Mouse (Mus musculus): ENCODE measurements around the gene Tmem131. TPM values are rescaled to one million over a fixed set of nuclear protein-coding genes. Genes with fewer than 3 reads are reported as not detected.
"Not testable (repeated sequence)": the region's sequence is repeated elsewhere in the genome, so short reads cannot be mapped to it uniquely, and the experiment has no call there.

Gene Tmem131
- total RNA-seq, 2 experiments from 2014 or later = 48.9 to 52.5 TPM

DNA sequence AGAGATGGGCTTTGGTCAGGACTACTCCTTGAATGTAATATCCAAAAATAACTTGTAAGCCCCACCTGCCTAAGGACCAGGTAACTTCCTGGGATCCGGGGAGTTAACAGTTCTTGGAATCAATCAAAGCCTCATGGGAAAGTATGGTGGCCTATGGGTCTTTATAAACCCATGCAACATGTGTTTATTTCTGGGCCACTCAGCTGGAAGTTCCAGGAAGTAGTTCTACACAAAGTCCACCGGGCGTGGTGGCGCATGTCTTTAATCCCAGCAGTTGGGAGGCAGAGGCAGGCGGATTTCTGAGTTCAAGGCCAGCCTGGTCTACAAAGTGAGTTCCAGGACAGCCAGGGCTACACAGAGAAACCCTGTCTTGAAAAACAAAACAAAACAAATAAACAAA is 49.7 kb downstream of the Tmem131 start:
- not testable (repeated sequence) for DNase-seq (ENCODE audit: low spot score in 2 of 2)

DNA sequence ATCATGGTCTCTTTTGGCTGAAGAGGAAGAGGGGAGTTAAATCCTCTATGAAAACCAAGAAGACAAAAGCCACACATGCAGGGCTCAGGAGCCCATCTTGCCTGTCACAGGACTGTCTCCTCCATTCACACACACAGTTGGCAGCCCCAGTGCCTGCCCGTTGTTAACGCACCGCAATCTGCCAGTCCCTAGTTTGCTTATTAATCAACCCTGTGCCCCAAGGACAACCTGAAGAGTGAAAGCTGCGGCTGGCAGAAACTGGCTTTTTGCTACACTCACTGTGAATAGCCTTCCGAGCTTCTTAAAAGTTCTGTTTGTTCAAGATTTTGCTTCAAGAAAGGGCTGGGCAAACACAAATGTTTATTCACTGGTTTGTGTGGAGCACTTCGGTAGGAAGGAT is 50.3 kb downstream of the Tmem131 start:
- no peak for DNase-seq (ENCODE audit: low spot score in 2 of 2)

DNA sequence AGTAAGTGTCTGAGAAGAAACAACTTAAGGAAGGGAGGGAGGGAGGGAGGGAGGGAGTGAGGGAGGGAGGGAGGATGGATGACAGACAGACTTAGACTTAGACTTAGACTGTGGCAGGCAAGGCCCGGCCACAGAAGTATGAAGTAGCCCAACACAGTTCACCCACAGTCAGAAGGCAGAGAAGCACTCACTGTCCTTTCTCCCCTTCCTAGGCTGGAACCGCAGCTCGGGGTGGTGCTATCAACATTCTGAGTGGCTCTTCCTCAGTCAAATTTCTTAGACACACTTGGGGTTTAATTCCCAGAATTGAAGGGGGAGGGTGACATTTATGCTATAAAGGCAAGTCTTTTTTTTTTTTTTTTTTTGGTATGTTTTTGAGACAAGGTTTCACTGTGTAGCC is 51.0 kb downstream of the Tmem131 start:
- no peak for DNase-seq (ENCODE audit: low spot score in 2 of 2)

DNA sequence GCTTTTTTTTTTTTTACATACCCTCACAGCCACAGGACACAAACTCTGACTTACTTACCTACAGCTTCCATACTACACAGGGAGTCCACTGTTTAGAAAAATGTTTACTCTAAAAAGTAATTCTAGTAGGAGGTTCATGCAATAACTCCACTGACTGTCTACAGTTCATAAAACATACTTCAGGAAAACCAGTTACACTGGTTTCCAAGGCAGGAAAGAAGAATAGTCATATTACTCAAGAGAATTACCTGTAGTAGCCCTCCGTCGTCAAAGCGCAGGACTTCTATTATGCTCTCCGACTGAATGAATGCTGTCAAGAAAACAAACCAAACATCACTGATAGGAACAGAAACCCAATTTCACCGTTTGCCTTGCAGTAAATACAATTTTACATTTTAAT is 54.5 kb downstream of the Tmem131 start:
- no peak for DNase-seq (ENCODE audit: low spot score in 2 of 2)

DNA sequence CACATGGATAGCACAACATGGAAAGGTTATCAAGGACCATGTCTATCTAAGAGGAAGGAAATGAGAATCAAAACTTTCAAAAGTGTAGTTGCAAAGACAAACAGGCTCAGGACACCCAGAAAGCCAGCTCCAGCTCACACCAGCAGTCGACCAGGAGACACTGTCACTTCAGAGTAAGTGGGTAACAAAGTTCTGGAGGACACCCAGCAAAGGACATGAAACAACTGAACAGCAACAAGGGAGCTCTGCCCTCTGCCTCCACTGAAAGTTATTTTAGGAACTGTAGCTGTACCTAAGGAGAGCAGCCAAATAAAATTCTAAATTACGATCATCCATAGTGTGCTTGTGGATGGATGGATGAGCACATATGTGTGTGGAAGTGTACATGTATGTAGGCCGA is 56.3 kb downstream of the Tmem131 start:
- no peak for DNase-seq (ENCODE audit: low spot score in 2 of 2)

DNA sequence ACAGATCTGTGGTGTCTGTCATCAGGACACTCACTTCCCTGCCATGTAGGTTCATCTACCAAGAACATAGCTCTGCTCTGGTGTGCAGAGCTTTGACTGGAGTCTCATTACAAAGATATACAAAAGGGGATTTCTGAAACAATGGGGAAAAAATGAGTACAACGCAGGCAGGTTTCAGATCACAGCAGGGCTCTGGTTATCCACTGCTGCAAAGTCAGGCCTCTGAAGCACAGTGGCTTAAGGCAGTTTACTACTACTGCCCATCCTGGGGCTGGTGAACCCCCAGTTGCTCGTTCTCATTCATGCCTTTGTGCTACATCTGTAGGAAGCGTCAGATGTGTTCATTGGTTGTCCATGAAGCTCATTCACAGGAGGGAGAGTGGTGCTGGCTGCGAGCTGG is 57.0 kb downstream of the Tmem131 start:
- DNase-seq (ENCODE audit: low spot score in 2 of 2) = no peak

DNA sequence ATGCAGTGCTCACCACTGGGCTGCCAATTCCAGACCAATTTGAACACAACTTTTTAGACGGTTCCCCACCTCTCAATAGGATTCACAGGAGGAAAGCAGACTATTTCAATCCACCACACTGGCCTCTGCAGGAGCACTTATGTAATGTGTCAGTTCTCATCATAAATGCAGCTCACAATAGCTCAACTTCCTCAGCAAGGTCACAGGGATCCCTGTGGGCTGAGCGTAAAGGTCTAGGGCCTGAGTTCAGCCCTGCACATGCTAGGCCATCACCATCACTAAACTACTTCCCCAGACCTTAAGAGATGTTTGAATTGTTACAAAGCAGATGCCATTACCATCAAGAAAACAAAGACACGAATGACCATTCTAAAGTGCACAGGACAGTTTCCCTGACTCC is 58.9 kb downstream of the Tmem131 start:
- DNase-seq (ENCODE audit: low spot score in 2 of 2) = no peak

DNA sequence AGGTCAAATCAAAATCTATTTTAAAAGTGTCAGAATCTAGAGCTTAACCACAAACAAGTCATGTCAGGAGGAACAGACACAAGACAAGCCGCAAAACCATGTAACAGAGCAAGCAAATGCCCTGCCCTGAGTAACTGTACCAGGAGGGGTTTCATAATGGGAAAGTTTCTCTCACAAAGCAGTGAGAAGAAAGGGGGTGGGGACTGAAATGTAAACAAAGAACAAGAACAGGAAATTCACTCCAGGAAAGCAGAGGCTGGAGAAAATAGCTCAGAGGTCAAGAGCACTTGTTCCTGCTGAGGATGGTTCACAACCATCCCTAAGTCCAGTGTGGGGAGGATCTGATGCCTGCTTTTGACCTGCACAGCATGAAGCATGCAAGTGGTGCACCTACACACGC is 59.7 kb downstream of the Tmem131 start:
- no peak for DNase-seq (ENCODE audit: low spot score in 2 of 2)

DNA sequence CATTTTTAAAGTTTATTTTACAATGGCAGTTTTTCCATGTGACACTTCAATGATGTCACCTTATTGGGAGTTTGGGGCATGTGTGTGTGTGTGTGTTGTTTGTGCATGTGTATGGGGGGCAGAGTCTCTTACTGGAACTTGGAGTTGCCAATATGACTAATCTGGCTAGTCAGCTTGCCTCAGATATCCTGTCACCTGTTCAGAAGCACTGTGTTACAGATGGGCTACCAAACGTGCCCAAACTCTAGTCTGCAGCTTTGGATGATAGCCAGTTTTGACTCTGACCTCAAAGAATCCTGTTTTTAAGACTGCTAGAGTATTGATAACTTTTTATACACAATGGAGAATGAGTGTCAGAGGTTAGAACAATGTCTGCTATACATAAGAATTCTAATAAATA is 64.3 kb downstream of the Tmem131 start:
- DNase-seq (ENCODE audit: low spot score in 2 of 2) = no peak

DNA sequence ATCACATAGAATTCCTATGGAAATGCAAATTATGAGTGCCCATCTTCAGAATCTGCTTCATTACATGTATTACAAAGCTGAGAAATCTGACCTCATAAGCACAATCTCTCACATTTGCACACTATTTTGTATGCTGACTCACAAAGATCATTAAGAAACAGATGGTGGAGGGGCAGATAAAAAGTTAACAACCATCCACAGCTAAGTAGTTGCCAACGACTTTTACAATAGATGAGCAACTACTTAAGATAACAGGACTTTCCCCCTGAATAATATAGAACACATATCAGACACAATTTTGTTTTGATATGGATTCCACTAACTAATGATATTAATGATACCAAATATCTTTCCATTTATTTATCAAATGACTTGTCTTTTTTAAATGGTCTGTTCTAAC is 66.3 kb downstream of the Tmem131 start:
- no peak for DNase-seq (ENCODE audit: low spot score in 2 of 2)

DNA sequence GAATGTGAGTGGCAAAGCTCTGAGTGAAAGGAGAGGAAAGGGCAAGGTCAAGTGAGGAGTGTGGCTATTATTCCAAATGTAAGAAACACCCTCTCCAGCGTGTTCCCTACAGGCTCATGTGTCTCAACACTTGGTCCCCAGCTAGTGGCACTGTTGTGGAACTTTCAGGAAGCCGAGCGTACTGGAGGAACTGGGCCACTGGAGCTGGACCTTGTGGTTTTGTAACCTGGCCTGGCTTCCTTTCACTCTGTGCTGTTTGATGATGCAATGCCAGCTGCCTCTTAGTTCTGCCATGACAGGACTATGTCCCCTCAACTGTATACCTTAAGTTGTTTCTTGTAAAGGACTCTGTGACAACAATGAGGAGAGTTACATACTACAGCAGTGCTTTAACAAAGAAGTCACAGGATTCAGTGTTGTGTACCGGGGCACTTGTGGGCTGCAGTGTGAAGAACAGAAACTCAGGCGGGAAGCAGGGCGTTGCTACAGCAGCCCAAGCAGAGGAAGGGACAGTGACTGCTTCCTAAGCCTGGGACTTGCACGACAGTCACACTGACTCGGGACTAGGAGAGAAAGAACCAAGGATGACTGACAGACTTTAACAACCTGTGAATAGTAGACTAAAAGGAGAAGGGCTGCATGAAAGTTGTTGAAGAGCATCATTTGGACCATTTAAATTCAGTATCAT is 68.4 kb downstream of the Tmem131 start:
- no peak for DNase-seq (ENCODE audit: low spot score in 2 of 2)

DNA sequence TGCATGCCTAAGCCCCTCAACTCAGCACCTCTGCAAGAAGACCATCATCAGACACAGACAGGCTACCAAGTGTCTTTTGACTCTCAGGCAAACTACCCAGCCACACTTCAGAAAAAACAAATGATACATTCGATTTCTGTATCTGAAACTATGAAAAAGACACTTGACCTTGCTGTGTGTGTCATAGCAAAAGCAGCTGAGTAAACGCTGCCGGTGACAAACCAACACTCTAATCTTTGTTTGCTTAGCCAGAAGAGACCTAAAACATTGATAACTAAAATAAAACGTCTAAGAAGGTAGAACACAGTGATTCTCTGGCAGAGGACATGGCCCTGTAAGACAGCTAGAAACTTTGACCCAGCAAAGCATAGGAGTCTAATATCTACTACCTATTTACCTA is 72.2 kb downstream of the Tmem131 start:
- DNase-seq (ENCODE audit: low spot score in 2 of 2) = no peak

DNA sequence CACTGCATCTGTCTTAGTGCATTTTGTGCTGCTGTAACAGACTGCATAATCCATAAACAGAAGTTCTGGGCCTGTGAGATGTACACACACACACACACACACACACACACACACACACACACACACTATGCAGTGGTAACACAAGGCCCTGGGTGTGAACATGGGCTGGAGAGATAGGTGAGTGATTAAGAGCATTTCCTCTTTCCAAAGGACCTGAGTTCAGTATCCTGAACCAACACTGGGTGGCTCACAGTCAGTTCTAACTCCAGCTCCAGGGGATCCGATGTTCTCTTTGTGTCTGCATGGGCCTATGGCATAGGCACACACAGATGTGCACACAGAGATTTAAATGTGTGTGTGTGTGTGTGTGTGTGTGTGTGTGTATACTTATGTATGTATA is 72.9 kb downstream of the Tmem131 start:
- no peak for DNase-seq (ENCODE audit: low spot score in 2 of 2)

DNA sequence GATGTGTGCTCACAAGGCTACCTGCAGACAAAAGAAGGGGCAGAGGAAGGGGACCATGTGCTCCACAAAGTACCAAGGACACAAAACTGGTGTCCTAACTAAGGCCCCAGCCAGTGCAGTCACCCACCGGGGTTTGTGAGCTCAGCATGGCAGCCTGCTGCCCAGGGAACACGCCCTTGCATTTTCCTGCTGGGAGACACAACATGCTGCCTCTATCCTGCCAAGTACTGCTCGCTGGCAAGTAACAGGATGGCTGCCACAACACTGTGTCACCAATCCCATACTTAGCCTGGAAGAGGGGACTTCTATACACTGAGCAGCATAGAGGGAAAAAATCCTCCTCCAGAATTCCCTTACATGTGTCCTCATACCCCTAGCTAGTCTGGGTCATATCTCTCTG is 78.7 kb downstream of the Tmem131 start:
- DNase-seq (ENCODE audit: low spot score in 2 of 2) = no peak

DNA sequence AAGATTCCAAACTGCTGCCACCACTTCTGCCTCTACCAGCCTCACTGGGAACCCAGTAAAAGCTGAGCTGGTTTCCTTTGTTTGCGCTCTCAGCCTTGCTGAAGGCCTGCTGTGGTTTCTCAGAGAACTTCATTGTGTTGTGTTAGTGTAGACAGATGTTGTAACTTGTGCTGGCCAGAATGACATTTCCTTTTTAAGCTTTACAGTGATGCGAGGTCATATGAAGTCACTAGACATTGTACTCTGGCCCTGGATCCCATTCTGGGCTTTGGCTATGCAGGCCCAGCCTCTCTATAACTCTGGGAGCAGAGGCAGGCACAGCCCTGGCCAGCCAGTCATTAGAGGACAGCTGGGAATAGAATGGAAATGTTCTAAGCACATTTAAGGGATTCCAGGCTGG is 81.7 kb downstream of the Tmem131 start:
- no peak for DNase-seq (ENCODE audit: low spot score in 2 of 2)

DNA sequence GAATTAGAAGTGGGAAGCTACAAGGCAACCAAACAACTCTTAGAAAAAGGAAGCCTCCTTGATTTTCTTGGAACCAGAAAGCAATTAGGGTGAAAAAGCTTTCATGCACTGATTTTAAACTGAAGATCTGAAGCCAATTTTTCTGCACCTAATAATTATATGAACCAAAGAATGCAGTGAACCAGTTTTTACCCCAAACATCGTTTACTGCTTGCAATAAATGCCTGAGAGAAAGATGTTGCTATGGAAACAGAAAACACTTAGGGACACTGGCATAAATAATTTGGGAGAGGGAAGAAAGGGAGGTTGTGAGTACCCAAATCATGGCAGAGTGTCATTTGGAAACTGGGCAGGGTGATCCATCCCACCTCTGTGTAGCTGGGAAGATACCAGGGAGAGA is 82.6 kb downstream of the Tmem131 start:
- no peak for DNase-seq (ENCODE audit: low spot score in 2 of 2)

DNA sequence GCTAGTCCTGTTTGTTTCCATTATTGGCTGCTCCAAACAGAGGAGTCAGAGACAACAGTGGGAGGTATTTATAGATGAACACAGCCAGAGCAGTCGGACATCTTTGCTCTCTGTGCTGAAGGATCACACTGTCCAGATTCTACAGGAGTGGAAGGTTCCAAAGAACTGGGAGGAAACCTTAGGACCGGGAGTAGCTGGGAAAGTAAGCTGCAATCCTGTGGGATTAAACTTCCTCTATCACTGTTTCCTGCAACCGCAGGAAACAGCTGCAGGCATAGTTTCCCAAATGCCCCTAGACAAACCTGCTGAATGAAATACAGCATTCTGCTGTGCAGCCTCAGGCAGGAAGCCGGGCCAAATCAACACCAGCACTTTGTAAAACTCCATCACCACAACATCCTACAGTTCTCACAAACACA is 83.0 kb downstream of the Tmem131 start:
- no peak for DNase-seq (ENCODE audit: low spot score in 2 of 2)

DNA sequence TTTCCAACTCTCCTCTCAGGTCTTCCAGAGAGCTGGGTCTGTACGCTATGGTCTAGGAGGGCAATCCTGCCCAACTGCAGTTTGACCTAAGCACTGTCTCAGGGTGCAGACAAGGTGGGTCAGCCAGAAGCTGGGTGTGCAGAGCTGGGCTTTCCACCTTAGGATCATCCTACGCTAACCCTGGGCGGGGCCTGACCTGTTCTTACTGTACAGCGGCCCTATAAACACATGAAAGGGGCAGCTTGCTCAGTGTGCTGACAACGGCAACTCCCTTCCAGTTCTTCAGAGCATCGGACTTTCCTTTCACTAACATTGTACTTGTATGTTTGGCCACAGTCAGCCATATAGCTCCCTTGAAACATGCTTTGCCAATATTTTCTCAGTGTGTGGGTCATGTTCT is 86.4 kb downstream of the Tmem131 start:
- DNase-seq (ENCODE audit: low spot score in 2 of 2) = no peak

DNA sequence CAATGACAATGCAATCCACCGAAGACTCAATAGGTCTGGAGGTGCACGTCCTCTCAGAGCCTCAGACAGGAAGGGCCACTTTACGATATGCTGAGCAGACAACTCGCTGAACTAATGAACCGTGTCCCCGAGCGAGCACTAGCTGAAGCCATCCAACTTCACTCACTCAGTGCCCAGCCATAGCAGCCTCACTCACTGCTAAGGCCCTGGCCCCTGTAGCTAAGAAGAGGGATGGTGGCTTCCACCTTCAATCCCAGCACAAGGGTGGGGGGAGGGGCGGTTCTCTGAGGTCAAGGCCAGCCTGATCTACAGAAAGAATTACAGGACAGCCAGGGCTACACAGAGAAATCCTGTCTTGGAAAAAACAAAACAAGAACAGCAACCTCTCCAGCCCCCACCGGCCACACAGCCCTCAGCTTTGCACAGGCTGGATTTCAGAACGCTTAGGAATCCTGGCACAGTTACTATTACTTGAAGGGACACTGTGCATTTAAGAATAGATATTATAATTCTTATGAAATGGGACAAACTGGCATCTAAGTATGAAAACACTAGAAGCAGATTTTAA is 89.2 kb downstream of the Tmem131 start:
- DNase-seq (ENCODE audit: low spot score in 2 of 2) = no peak

DNA sequence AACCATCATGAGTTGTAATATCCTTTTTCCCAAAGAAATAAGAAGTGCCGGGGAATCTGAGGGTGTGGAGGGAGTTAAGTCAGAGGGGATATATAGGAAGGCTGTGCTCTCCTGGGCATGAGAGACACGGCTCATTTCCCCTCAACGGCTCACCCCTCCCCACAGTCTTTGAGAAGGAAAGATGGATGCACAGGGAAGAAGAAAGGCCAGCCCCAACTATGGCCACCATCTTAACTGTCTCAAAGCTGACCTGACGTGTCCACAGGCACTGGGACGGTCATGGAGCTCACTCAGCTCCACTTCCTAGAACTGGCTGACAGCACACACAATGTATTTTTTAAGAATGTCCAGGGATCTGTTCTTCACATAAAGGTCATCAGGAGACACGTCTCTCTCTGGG is 91.4 kb downstream of the Tmem131 start:
- DNase-seq (ENCODE audit: low spot score in 2 of 2) = no peak

DNA sequence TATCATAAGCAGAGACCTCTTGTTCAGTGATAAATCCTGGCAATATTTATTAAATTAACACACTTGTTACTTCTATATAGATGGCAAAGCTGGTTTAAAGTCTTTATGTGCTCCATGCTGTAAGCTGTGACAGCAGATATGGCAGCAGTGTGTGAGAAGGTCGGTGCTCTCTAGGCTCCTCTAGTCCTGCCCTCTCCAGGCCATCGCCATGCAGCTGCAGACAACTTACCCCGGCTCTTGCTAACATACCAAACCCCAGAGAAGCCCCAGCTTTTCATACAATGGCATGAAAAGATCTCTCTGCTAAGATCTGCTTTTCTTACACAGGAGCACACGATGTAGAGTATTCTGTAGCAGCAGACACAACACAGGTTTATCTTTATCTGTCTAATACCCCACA is 92.1 kb downstream of the Tmem131 start:
- DNase-seq (ENCODE audit: low spot score in 2 of 2) = no peak

DNA sequence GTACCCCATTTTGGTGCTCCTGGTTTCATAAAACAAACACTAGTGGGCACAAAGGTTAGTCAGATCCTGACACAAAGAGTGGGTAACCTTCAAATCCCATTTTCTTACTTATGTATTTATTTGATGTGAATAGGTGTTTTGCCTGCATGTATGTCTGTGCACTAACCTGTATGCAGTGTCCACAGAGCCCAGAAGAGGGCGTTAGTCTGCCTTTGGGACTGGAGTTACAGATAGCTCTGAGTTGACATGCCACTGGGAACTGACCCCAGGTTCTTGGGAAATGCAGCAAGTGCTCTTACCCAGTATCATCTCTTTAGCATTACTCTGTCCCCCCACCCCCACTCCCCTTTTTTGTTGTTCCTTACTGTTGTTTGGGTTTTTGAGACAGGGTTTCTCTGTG is 95.4 kb downstream of the Tmem131 start:
- DNase-seq (ENCODE audit: low spot score in 2 of 2) = no peak

DNA sequence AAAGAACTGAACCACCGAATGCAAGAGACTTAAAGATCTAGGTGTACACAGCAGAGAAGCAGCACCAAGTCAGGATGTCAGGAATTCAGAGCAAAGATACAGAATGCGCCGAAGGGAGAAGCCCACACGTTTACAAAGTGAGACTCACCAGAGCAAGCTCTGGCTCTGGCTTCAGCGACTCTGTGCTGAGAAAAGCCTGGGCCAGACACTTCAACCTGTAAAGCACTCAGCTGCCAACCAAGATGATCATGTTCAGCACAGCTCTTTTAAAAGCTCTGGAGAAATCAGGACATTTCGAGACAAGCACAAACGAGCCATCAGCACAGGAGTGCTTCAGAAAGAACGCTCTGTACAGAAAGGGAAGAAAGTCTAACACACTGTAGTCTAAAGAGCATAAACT is 96.2 kb downstream of the Tmem131 start:
- no peak for DNase-seq (ENCODE audit: low spot score in 2 of 2)

DNA sequence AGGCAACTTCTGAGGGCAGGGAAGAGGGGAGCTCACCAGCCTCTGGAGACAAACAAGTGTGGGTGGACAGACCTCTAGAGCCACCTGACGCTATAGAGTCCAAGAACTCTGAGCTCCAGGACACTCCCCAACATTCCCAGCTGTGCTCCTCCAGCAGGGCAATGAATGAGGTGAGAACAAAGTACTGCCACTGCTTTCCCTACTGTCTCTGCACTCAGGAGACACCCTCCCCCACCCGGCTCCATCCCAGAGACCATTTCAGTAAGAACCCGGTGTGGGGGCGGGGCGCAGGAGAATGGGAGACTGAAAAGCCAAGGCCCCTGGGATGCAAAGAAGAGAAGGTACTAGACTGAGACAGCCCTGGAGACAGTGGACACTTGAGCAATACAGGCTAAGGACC is 98.4 kb downstream of the Tmem131 start:
- DNase-seq (ENCODE audit: low spot score in 2 of 2) = no peak
